Mouse (Mus musculus) embryonic facial prominence, embryonic 10.5 days (tissue): ENCODE measurements around the gene Tmcc1. TPM values are rescaled to one million over a fixed set of nuclear protein-coding genes. Genes with fewer than 3 reads are reported as not detected.
A peak's percentile ranks its signal among the peaks of the same experiment; 100 is the strongest.

Source experiments
- DNase-seq: peaks from one replicate; pipeline ENCODE4 v3.0.0-alpha.2; 2017; ENCODE audit warnings: low spot score
- H3K27ac ChIP-seq: fragments of 300-500 bp; sonication (generic); replicated peaks from 2 replicates; pipeline ENCODE4 v1.5.1; 2016; ENCODE audit warnings: mild to moderate bottlenecking
- H3K27me3 ChIP-seq: fragments of 300-500 bp; sonication (generic); replicated peaks from 2 replicates; pipeline ENCODE4 v1.6.1; 2016; ENCODE audit warnings: low read depth, mild to moderate bottlenecking; ENCODE audit not compliant: poor library complexity, severe bottlenecking
- H3K36me3 ChIP-seq: fragments of 300-500 bp; sonication (generic); replicated peaks from 2 replicates; pipeline ENCODE4 v1.6.1; 2016; ENCODE audit warnings: mild to moderate bottlenecking, moderate library complexity
- H3K4me1 ChIP-seq: fragments of 300-500 bp; sonication (generic); 2 replicates; pipeline ENCODE4 v1.6.1; 2016
- H3K4me3 ChIP-seq: fragments of 300-500 bp; sonication (generic); 2 replicates; pipeline ENCODE4 v1.5.1; 2016; ENCODE audit warnings: mild to moderate bottlenecking, moderate library complexity
- H3K9me3 ChIP-seq: fragments of 300-500 bp; sonication (generic); 2 replicates; pipeline ENCODE4 v1.6.1; 2016; ENCODE audit warnings: mild to moderate bottlenecking
- WGBS: fragments of 180-500 bp; shearing (Covaris S2); methylation state at CpG from one replicate; pipeline ENCODE4 v1.1.7; 2016; 5-methylcytosine and 5-hydroxymethylcytosine counted together
- polyA plus RNA-seq: library from polyadenylated mRNA; unstranded; fragments of >200 nt; fragmentation: Nextera tagmentation; extraction: Ambion mirVana; gene quantifications from 2 replicates; pipeline ENCODE4 v1.2.1, GENCODE M21; 2016

Tmcc1 gene
- polyA plus RNA-seq, 1 experiment from 2014 or later = 15.5 TPM

DNA sequence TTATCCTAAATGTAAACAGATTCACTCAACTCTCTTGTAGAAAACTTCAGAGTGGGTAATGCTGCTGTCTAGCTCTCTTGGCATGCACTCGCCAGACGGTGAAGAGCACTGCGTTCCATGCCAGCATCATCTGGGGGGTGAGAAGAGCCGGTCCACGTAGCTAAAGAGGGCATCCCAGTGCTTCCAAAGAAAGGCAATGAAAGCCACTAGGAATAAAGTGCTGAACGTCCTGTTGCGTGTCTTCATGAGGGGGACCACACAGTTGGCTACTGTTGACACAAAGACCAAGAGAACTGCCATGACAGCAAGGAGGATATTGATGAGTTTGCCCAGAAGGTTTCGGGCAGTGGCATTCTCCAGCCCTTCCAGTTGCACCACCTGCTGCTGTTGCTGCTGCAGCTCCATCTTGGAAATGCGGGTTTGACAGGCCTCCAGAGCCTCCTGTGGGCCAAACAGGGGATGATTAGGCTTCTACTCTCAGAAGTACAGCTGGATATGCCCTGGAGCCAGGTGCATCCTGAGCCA, 171.3 kb downstream of the Tmcc1 start:
- peaks cover 46% of the 10 kb centered on the region for H3K36me3 ChIP-seq
- no peaks in the 10 kb centered on the region for H3K4me1 ChIP-seq
- DNase-seq = peak; percentile 21
- no peak overlapping the region for H3K27ac ChIP-seq
- H3K9me3 ChIP-seq = peaks cover 8% of the 10 kb centered on the region
- H3K4me3 ChIP-seq = no peak overlapping the region
- H3K27me3 ChIP-seq = no peaks in the 10 kb centered on the region
- 85% methylated on average over 9 of the region's 9 CpGs for WGBS

GRCm38 (mm10) chr6:116015902-116016301, 177.4 kb downstream of the Tmcc1 start:
- no peak for DNase-seq
- no peak overlapping the region for H3K4me3 ChIP-seq
- H3K9me3 ChIP-seq = no peaks in the 10 kb centered on the region
- WGBS = 93% methylated on average over 3 of the region's 3 CpGs
- no peaks in the 10 kb centered on the region for H3K27me3 ChIP-seq
- H3K4me1 ChIP-seq = no peaks in the 10 kb centered on the region
- H3K27ac ChIP-seq = no peak overlapping the region
- H3K36me3 ChIP-seq = peaks cover 15% of the 10 kb centered on the region

GRCm38 (mm10) chr6:116014111-116014510, 179.2 kb downstream of the Tmcc1 start:
- 84% methylated on average over 6 of the region's 6 CpGs for WGBS
- no peak for DNase-seq

DNA sequence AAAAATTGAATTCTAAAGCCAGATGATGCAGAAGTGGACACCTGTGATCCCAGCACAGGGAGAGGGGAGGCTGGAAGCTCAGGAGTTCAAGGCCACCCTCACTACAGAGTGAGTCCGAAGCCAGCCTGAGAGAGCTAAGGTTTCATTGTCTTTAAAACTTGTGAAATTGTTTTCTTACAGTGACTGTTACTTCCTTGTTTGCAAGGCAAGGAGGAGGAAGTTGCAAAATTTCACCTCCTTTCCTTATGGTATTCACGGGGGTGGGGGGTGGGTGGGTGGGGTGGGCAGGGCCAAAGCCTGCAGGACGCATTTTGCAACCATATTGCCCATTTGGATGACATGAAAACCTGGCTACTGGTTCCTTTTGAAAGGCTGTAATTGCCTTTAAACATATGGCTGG, 179.6 kb downstream of the Tmcc1 start:
- Histone ChIP-seq H3K27me3 (no peaks in the 10 kb centered on the region), H3K27ac (no peak overlapping the region), H3K9me3 (no peaks in the 10 kb centered on the region), H3K4me3 (no peak overlapping the region), H3K4me1 (no peaks in the 10 kb centered on the region), H3K36me3 (0 out of 2 replicates have a peak, but pooled peaks cover under 1% of the 10 kb centered on the region)
- DNase-seq = no peak
- WGBS = 74% methylated on average over 3 of the region's 3 CpGs

More at GRCm38 (mm10) chr6:116014111-116014510, 179.2 kb downstream of the Tmcc1 start:
- H3K4me3 ChIP-seq = no peak overlapping the region
- 0 out of 2 replicates have a peak, but pooled peaks cover 5% of the 10 kb centered on the region for H3K36me3 ChIP-seq
- H3K9me3 ChIP-seq = no peaks in the 10 kb centered on the region
- no peaks in the 10 kb centered on the region for H3K4me1 ChIP-seq
- H3K27ac ChIP-seq = no peak overlapping the region
- no peaks in the 10 kb centered on the region for H3K27me3 ChIP-seq

- Histone ChIP-seq H3K27ac (no peak overlapping the region), H3K9me3 (no peaks in the 10 kb centered on the region), H3K36me3 (no peaks in the 10 kb centered on the region), H3K4me1 (peaks cover 25% of the 10 kb centered on the region), H3K4me3 (no peak overlapping the region), H3K27me3 (peaks cover 15% of the 10 kb centered on the region; the same call in 1 of the 2 replicates)
- DNase-seq = peak; percentile 80
- WGBS = 6% methylated on average over 6 of the region's 6 CpGs
Observed at GRCm38 (mm10) chr6:116010541-116010940, 182.7 kb downstream of the Tmcc1 start.

DNA sequence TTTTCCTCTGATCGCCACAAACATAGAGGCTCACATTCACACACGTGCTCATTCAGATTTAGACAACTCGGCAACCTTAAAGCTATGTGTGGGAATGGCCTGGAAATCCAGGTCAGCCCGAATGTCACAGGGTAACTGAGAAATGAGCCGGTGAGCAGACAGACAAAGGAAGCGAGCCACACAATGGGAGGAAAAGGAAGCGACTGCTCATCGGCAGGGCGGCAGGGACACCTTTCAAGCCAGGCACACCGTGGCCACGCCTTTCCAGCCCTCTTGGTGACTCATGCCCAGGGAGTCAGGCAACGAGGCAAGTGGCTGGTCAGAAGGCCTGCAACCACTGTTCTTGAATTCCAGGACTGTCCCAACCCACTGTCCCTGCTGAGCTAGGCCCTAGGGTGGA, 183.9 kb downstream of the Tmcc1 start:
- WGBS = 58% methylated on average over 12 of the region's 12 CpGs
- H3K4me3 ChIP-seq = no peak overlapping the region
- H3K36me3 ChIP-seq = no peaks in the 10 kb centered on the region

GRCm38 (mm10) chr6:116007561-116008173, 185.6 kb downstream of the Tmcc1 start:
- H3K9me3 ChIP-seq = no peaks in the 10 kb centered on the region
- no peaks in the 10 kb centered on the region for H3K36me3 ChIP-seq
- H3K4me1 ChIP-seq = peaks cover 49% of the 10 kb centered on the region
- peaks cover 21% of the 10 kb centered on the region for H3K27me3 ChIP-seq
- peak overlapping the region; percentile 74 for H3K27ac ChIP-seq
- peak; percentile 81 for DNase-seq
- WGBS = 20% methylated on average over 9 of the region's 9 CpGs
- no peak overlapping the region for H3K4me3 ChIP-seq

More for the DNA sequence above, 183.9 kb downstream of the Tmcc1 start:
- no peak overlapping the region for H3K27ac ChIP-seq
- peaks cover 18% of the 10 kb centered on the region; the same call in 1 of the 2 replicates for H3K27me3 ChIP-seq
- no peaks in the 10 kb centered on the region for H3K9me3 ChIP-seq
- peaks cover 35% of the 10 kb centered on the region for H3K4me1 ChIP-seq
- DNase-seq = peak; percentile 20

- Histone ChIP-seq H3K4me3 (no peak overlapping the region), H3K9me3 (no peaks in the 10 kb centered on the region), H3K4me1 (peaks cover 52% of the 10 kb centered on the region), H3K36me3 (no peaks in the 10 kb centered on the region), H3K27ac (peak overlapping the region; percentile 74), H3K27me3 (peaks cover 24% of the 10 kb centered on the region)
- 24% methylated on average over 9 of the region's 9 CpGs for WGBS
- peak; percentile 60 for DNase-seq
Observed at GRCm38 (mm10) chr6:116006731-116007130, 186.6 kb downstream of the Tmcc1 start.

DNA sequence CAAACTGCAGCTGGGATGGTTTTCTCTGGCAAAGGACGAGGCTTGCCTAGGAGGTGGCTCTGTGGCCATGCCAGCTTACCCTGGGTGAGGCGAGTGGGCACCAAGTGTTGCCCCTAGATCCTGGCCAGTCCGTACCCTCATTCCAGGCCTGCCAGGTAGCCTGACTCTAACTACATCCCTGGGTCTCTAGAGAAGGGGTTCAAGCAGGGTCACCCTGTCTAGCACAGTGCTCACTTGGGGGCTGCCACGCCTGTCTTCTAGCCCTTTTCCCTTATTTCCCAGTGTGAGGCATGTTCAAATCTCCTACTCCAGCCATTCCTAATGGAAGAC, 187.4 kb downstream of the Tmcc1 start:
- H3K4me3 ChIP-seq = no peak overlapping the region
- 79% methylated on average over 4 of the region's 4 CpGs for WGBS
- no peaks in the 10 kb centered on the region for H3K36me3 ChIP-seq
- H3K4me1 ChIP-seq = peaks cover 52% of the 10 kb centered on the region
- peak overlapping the region; percentile 74 for H3K27ac ChIP-seq
- H3K9me3 ChIP-seq = no peaks in the 10 kb centered on the region
- peaks cover 24% of the 10 kb centered on the region for H3K27me3 ChIP-seq
- no peak for DNase-seq

DNA sequence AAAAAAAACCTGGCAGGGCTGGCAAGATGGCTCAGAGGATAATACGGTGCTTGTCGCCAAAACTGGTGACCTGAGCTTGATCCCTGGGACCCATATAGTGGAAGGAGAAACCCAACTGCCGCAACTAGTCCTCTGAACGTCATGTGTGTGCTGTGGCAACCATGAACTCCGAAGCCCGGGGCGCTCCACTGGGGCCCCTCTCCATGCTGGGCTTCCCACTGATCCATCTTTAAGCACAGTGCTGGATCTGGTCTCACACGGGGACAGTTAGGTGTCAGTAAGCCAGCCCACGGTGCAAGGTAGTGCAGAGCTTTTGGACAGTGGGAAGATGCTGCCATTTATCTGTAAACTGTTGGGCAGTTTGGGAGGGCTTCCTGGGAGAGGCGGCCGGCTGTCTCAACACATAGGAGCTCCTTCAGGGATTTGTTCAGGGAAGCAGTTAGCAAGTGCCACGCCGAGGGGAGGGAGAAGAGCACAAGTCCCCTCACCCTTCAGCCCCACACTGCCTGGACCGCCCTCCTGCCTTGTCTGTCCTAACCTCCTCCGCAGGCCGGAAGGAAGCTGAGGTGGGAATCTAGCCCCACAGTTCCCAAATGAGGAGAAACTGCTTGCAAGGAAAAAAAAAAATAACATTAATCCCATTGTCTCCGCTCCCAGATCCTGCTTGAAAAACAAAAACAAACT, 187.9 kb downstream of the Tmcc1 start:
- WGBS = 69% methylated on average over 17 of the region's 17 CpGs
- Histone ChIP-seq H3K27me3 (peaks cover 24% of the 10 kb centered on the region), H3K36me3 (no peaks in the 10 kb centered on the region), H3K27ac (no peak overlapping the region; the same call in 1 of the 2 replicates), H3K4me3 (no peak overlapping the region), H3K9me3 (no peaks in the 10 kb centered on the region), H3K4me1 (peaks cover 52% of the 10 kb centered on the region)
- peak; percentile 20 for DNase-seq

DNA sequence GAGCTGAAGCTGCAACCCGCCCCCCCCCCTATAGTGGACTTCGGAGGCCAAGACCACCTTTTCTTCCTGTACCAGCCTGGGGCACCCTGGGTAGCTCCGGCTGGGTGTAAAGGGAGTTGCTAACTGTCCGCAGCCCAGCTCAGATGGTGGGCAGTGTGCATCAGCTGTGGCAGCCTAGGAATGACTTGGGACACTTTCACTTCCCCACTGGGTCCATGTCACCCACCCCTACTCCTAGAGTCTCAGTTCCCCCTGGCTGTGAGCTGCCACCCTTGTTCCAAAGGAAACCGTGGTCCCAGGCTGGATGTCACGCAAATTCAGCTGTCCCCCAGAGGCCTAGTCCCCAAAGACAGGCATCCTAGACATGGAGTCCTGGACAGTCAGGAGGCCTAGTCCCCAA, 188.6 kb downstream of the Tmcc1 start:
- DNase-seq = no peak
- no peak overlapping the region for H3K4me3 ChIP-seq
- H3K27me3 ChIP-seq = peaks cover 24% of the 10 kb centered on the region
- no peaks in the 10 kb centered on the region for H3K36me3 ChIP-seq
- H3K27ac ChIP-seq = peak overlapping the region; percentile 57
- WGBS = 86% methylated on average over 6 of the region's 6 CpGs
- H3K4me1 ChIP-seq = peaks cover 52% of the 10 kb centered on the region
- no peaks in the 10 kb centered on the region for H3K9me3 ChIP-seq

DNA sequence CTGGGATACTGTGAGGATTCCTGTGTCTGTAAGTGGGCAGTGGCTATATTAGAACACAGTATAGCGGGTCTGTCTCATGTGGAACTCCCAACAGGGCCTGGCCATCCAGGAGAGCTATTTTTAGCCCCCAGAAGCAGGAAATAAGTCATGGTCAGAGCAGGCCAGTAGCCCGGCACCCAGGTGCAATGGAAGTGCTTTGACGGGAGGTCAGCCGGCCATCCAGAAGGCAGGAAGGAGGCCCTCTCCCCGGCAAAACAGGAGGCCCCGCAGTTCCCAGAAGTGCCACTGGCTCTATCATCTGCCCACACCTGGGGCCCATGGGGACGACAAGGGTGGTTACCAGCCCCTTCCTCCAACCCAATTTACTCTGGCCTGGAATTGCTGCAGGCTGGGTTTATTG, 189.2 kb downstream of the Tmcc1 start:
- no peaks in the 10 kb centered on the region for H3K9me3 ChIP-seq
- peak; percentile 32 for DNase-seq
- no peaks in the 10 kb centered on the region for H3K36me3 ChIP-seq
- peaks cover 56% of the 10 kb centered on the region for H3K4me1 ChIP-seq
- peaks cover 24% of the 10 kb centered on the region for H3K27me3 ChIP-seq
- 45% methylated on average over 7 of the region's 7 CpGs for WGBS
- no peak overlapping the region for H3K4me3 ChIP-seq
- peak overlapping the region; percentile 57 for H3K27ac ChIP-seq

DNA sequence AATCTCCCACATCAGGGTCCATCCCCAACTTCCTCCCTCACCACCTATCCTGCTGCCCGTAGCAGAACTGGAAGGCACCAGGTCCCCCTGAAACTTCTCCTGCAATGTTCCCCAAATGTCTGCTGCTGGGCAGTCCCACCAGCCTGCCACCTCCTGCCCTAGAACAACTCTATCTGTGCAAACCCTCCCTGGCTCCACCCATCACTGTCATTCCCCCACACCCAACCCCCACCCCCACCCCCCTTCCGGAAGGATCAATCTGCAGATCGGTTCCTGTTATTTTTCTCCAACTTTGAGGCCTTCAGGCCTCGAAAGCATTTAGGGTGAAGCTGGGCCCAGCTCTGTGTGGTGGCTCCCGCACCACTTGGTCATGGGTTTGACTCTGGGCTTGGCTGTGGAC, 189.8 kb downstream of the Tmcc1 start:
- peaks cover 61% of the 10 kb centered on the region for H3K4me1 ChIP-seq
- no peak overlapping the region for H3K4me3 ChIP-seq
- H3K27me3 ChIP-seq = peaks cover 24% of the 10 kb centered on the region
- no peaks in the 10 kb centered on the region for H3K9me3 ChIP-seq
- 70% methylated on average over 5 of the region's 5 CpGs for WGBS
- DNase-seq = no peak
- H3K36me3 ChIP-seq = no peaks in the 10 kb centered on the region
- H3K27ac ChIP-seq = peak overlapping the region; percentile 57
